Mouse (Mus musculus) myocyte (in vitro differentiated cells): ENCODE data around the gene Eef1akmt4. TPM values are rescaled to one million over a fixed set of nuclear protein-coding genes. Genes with fewer than 3 reads are reported as not detected.
A peak's percentile ranks its signal among the peaks of the same experiment; 100 is the strongest.
"Not testable (repeated sequence)": the region's sequence is repeated elsewhere in the genome, so short reads cannot be mapped to it uniquely, and the experiment has no call there.

Source experiments
- H3K27me3 ChIP-seq: one replicate; pipeline ENCODE4 v1.6.1; 2011; ENCODE audit not compliant: control insufficient read depth, insufficient read depth, insufficient read length
- H3K36me3 ChIP-seq: one replicate; pipeline ENCODE4 v1.6.1; 2011; ENCODE audit not compliant: control insufficient read depth, insufficient read depth
- H3K4me2 ChIP-seq: one replicate; pipeline ENCODE4 v1.6.1; 2011; ENCODE audit warnings: low read depth, control low read depth
- H3K4me3 ChIP-seq: one replicate; pipeline ENCODE4 v1.5.1; 2011; ENCODE audit warnings: mild to moderate bottlenecking, control low read depth, moderate library complexity
- H3K79me2 ChIP-seq: one replicate; pipeline ENCODE4 v1.6.1; 2011; ENCODE audit not compliant: control insufficient read depth, insufficient read depth
- H3ac ChIP-seq: one replicate; pipeline ENCODE4 v1.6.1; 2011; ENCODE audit not compliant: control insufficient read depth, insufficient read length
- CEBPB ChIP-seq: IDR thresholded peaks from 2 replicates; pipeline ENCODE4 v1.6.1; 2011; ENCODE audit warnings: mild to moderate bottlenecking, moderate library complexity; ENCODE audit not compliant: poor library complexity, insufficient read depth, severe bottlenecking
- E2F4 ChIP-seq: IDR thresholded peaks from one replicate; pipeline ENCODE4 v1.6.1; 2011; ENCODE audit warnings: mild to moderate bottlenecking, control low read depth, moderate library complexity; ENCODE audit not compliant: insufficient read depth
- MAX ChIP-seq: IDR thresholded peaks from one replicate; pipeline ENCODE4 v1.6.1; 2011; ENCODE audit warnings: low read depth, mild to moderate bottlenecking, control low read depth
- MYOD1 ChIP-seq, 3 experiments: IDR thresholded peaks; one replicate each; pipeline ENCODE4 v1.6.1; 2011; ENCODE audit warnings: control low read depth in 2 of 3, low read depth in 2 of 3, mild to moderate bottlenecking in 2 of 3, moderate library complexity in 1 of 3; ENCODE audit not compliant: insufficient read length in 2 of 3, control insufficient read depth in 1 of 3
- MYOG ChIP-seq, 3 experiments: IDR thresholded peaks; one replicate each; pipeline ENCODE4 v1.6.1; 2011; ENCODE audit warnings: control low read depth in 2 of 3, low read depth in 2 of 3, mild to moderate bottlenecking in 2 of 3; ENCODE audit not compliant: insufficient read length in 2 of 3, control insufficient read depth in 1 of 3, insufficient read depth in 1 of 3
- POLR2A ChIP-seq: IDR thresholded peaks from one replicate; pipeline ENCODE4 v1.6.1; 2011; ENCODE audit warnings: low read depth, mild to moderate bottlenecking, control low read depth, moderate library complexity; ENCODE audit not compliant: insufficient read length
- POLR2AphosphoS2 ChIP-seq: IDR thresholded peaks from one replicate; pipeline ENCODE4 v1.6.1; 2011; ENCODE audit warnings: low read depth, control low read depth; ENCODE audit not compliant: insufficient read length
- REST ChIP-seq: IDR thresholded peaks from one replicate; pipeline ENCODE4 v1.6.1; 2011; ENCODE audit warnings: mild to moderate bottlenecking, control low read depth, moderate library complexity; ENCODE audit not compliant: insufficient read depth, insufficient read length
- SRF ChIP-seq: IDR thresholded peaks from one replicate; pipeline ENCODE4 v1.6.1; 2011; ENCODE audit warnings: low read depth; ENCODE audit not compliant: control insufficient read depth, insufficient read length
- TCF12 ChIP-seq: IDR thresholded peaks from one replicate; pipeline ENCODE4 v1.6.1; 2011; ENCODE audit warnings: mild to moderate bottlenecking, control low read depth; ENCODE audit not compliant: poor library complexity, insufficient read depth, severe bottlenecking
- TCF3 ChIP-seq: IDR thresholded peaks from one replicate; pipeline ENCODE4 v1.6.1; 2011; ENCODE audit warnings: low read depth, control low read depth; ENCODE audit not compliant: insufficient read length
- USF1 ChIP-seq: IDR thresholded peaks from one replicate; pipeline ENCODE4 v1.6.1; 2011; ENCODE audit warnings: low read depth, mild to moderate bottlenecking, control low read depth, moderate library complexity
- polyA plus RNA-seq: library from polyadenylated mRNA; unstranded; fragments of >200 nt; fragmentation: generic; extraction: Trizol; gene quantifications from one replicate; pipeline ENCODE4 v1.2.1, GENCODE M21; 2012; ENCODE audit warnings: missing spikeins

The Eef1akmt4 gene
- polyA plus RNA-seq, 1 experiment = 19.1 TPM

DNA sequence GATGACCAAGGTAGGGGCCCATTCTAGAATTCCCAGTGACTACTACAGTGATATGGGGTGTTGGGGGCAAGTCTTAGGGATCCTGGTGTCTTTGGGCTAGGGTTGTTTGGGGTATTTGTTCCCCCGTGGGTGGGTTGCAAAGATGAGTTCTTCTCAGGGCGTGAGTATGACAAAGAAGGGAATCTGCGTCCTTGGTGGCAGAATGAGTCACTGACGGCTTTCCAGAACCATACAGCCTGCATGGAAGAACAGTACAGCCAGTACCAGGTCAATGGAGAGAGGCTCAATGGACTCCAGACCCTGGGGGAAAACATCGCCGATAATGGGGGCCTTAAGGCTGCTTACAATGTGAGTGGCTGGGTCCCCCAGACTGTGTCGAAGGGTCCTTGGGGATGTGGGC lies 32.5 kb downstream of the Eef1akmt4 start:
- Histone ChIP-seq H3K4me2 (no peak overlapping the region), H3K36me3 (no peaks in the 10 kb centered on the region), H3K79me2 (no peaks in the 10 kb centered on the region), H3K4me3 (no peak overlapping the region), H3ac (no peak overlapping the region), H3K27me3 (no peaks in the 10 kb centered on the region)
- TF ChIP-seq USF1 = no peak
- TF ChIP-seq TCF12 = no peak
- no peak for TF ChIP-seq POLR2A

- H3K4me2 ChIP-seq = peak within 1 kb of the TSS; percentile 92
- H3K4me3 ChIP-seq = peak within 1 kb of the TSS; percentile 98
- peaks cover 25% of the 10 kb centered on the region for H3K79me2 ChIP-seq
- no peak for TF ChIP-seq MAX
- peak in 2 of 3 experiments; percentile 5 to 63 for TF ChIP-seq MYOD1 (IDR thresholded peaks at IDR 0.05; ENCODE audit: control insufficient read depth in 1 of 3, insufficient read length in 2 of 3, low read depth in 2 of 3)
- TF ChIP-seq CEBPB = no peak
- TF ChIP-seq POLR2AphosphoS2 = peak; percentile 93
- peak; percentile 98 for TF ChIP-seq POLR2A
- no peak for TF ChIP-seq E2F4
- TF ChIP-seq TCF3 = no peak
- TF ChIP-seq USF1 = no peak
- TF ChIP-seq SRF = no peak
- TF ChIP-seq TCF12 = no peak
- peak in 2 of 3 experiments; percentile 24 to 66 for TF ChIP-seq MYOG (IDR thresholded peaks at IDR 0.05; ENCODE audit: control insufficient read depth in 1 of 3, insufficient read depth in 1 of 3, insufficient read length in 2 of 3, low read depth in 2 of 3)
- TF ChIP-seq REST = peak; percentile 28
- H3K36me3 ChIP-seq = peaks cover 12% of the 10 kb centered on the region
- no peaks in the 10 kb centered on the region for H3K27me3 ChIP-seq
- H3ac ChIP-seq = peak within 1 kb of the TSS; percentile 22
These were observed 39.9 kb downstream of the Eef1akmt4 start, which contains the start of gene Psmd2 for GRCm38 (mm10) chr16:20651076-20651946. Psmd2 (plus strand) TSS chr16:20651652.

DNA sequence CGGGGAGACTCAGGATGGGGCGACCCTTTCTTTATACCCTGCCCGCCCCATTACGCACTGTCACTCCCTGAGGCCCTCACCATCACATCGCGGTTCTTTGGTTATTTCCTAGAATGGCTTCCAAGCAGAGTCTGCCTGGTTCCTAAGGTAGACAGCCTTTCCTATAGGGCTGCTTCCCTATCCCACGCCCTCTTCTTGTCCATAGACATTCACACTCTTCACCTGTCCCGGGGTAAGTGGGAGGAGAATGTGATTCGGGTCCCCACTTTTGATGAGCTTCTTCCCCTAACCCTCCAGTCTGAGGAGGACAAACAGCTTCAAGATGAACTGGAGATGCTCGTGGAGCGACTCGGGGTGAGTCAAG lies 40.5 kb downstream of the Eef1akmt4 start:
- no peak for TF ChIP-seq MYOG (IDR thresholded peaks at IDR 0.05; ENCODE audit: control insufficient read depth in 1 of 3, insufficient read depth in 1 of 3, insufficient read length in 2 of 3, low read depth in 2 of 3)
- TF ChIP-seq MYOD1 (IDR thresholded peaks at IDR 0.05; ENCODE audit: control insufficient read depth in 1 of 3, insufficient read length in 2 of 3, low read depth in 2 of 3) = no peak
- TF ChIP-seq USF1 = no peak
- TF ChIP-seq E2F4 = no peak
- no peak for TF ChIP-seq TCF3
- no peak for TF ChIP-seq POLR2AphosphoS2
- TF ChIP-seq REST = no peak
- TF ChIP-seq SRF = no peak
- TF ChIP-seq CEBPB = no peak
- no peak for TF ChIP-seq MAX
- Histone ChIP-seq H3K79me2 (peaks cover 25% of the 10 kb centered on the region), H3K27me3 (no peaks in the 10 kb centered on the region), H3K36me3 (peaks cover 17% of the 10 kb centered on the region), H3K4me3 (peak overlapping the region; percentile 98), H3K4me2 (peak overlapping the region; percentile 91), H3ac (peak overlapping the region; percentile 22)

GRCm38 (mm10) chr16:20653315-20653714 lies 41.9 kb downstream of the Eef1akmt4 start:
- peak overlapping the region; percentile 91 for H3K4me2 ChIP-seq
- H3K4me3 ChIP-seq = peak overlapping the region; percentile 98
- no peaks in the 10 kb centered on the region for H3K27me3 ChIP-seq
- H3K36me3 ChIP-seq = peaks cover 28% of the 10 kb centered on the region
- TF ChIP-seq POLR2A = no peak
- no peak for TF ChIP-seq TCF12
- no peak for TF ChIP-seq TCF3
- no peak for TF ChIP-seq REST
- no peak for TF ChIP-seq MYOD1 (IDR thresholded peaks at IDR 0.05; ENCODE audit: control insufficient read depth in 1 of 3, insufficient read length in 2 of 3, low read depth in 2 of 3)
- no peak for TF ChIP-seq MYOG (IDR thresholded peaks at IDR 0.05; ENCODE audit: control insufficient read depth in 1 of 3, insufficient read depth in 1 of 3, insufficient read length in 2 of 3, low read depth in 2 of 3)
- no peak for TF ChIP-seq E2F4
- TF ChIP-seq MAX = no peak
- no peak for TF ChIP-seq POLR2AphosphoS2
- no peak for TF ChIP-seq USF1
- TF ChIP-seq SRF = no peak
- no peak for TF ChIP-seq CEBPB
- H3K79me2 ChIP-seq = peaks cover 25% of the 10 kb centered on the region
- H3ac ChIP-seq = no peak overlapping the region

GRCm38 (mm10) chr16:20657661-20658060 lies 46.3 kb downstream of the Eef1akmt4 start:
- Histone ChIP-seq H3ac (no peak overlapping the region), H3K36me3 (peaks cover 65% of the 10 kb centered on the region)

DNA sequence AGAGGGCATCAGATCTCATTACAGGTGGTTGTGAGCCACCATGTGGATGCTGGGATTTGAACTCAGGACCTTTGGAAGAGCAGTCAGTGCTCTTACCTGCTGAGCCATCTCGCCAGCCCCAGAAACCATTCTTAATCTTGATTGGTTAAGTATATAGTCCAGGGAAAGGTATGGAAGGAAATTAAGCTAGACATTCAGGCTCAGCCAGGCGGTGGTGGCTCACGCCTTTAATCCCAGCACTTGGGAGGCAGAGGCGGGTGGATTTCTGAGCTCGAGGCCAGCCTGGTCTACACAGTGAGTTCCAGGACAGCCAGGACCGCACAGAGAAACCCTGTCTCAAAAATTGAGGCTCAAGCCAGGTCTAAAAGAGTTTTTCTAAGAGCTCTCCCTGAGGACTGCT lies 56.6 kb downstream of the Eef1akmt4 start, which contains the start of gene Eif4g1:
Gene Eif4g1 (plus strand): TSS at position 301 of the 400 bp plus-strand sequence.
- H3K36me3 ChIP-seq, H3ac ChIP-seq, H3K79me2 ChIP-seq, H3K4me3 ChIP-seq, H3K27me3 ChIP-seq, H3K4me2 ChIP-seq: not testable (repeated sequence)

More at GRCm38 (mm10) chr16:20657661-20658060, 46.3 kb downstream of the Eef1akmt4 start:
- Histone ChIP-seq H3K79me2 (peaks cover 12% of the 10 kb centered on the region), H3K4me3 (no peak overlapping the region), H3K27me3 (no peaks in the 10 kb centered on the region), H3K4me2 (no peak overlapping the region)
- TF ChIP-seq MYOD1 (IDR thresholded peaks at IDR 0.05; ENCODE audit: control insufficient read depth in 1 of 3, insufficient read length in 2 of 3, low read depth in 2 of 3) (no peak), E2F4 (no peak), TCF12 (no peak), MYOG (IDR thresholded peaks at IDR 0.05; ENCODE audit: control insufficient read depth in 1 of 3, insufficient read depth in 1 of 3, insufficient read length in 2 of 3, low read depth in 2 of 3) (no peak), SRF (no peak), CEBPB (no peak), USF1 (no peak), POLR2AphosphoS2 (no peak), REST (no peak), MAX (no peak), POLR2A (no peak), TCF3 (no peak)
